Mouse (Mus musculus) heart, adult 10 weeks (tissue): ENCODE data around the gene Cela2a. TPM values are rescaled to one million over a fixed set of nuclear protein-coding genes. Genes with fewer than 3 reads are reported as not detected.

ENCODE experiments used
- polyA plus RNA-seq: library from polyadenylated mRNA; stranded (reverse); fragments of 350-450 nt; fragmentation: Illumina TruSeq; extraction: RNeasy Lipid Tissue Mini Kit (QIAGEN cat#74804); gene quantifications from one replicate; pipeline ENCODE4 v1.2.3, GENCODE M21; 2014; ENCODE audit warnings: low read depth, low replicate concordance

Cela2a gene
- polyA plus RNA-seq = not detected

DNA sequence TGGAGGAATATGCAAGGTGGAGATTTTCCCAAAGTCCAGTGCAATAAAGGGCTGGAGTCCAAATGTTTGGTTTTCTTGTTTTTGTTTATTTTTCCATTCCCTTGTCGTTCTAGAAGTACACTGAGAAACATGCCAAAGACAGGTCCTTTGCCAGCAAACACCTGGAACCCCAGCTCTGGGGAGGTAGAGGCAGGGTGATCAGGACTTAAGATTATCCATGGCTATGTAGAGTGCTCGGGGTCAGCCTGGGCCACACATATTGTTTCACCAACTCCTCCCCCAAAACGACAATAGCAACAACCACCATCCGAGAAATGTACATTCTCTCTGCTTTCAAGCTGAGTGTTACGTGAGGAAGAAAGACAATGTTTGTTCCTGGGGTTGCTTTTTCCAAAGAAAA lies at the start of gene Cela2a:
Gene Cela2a, minus strand, starts transcription at position 101 of the 400 bp plus-strand sequence.

DNA sequence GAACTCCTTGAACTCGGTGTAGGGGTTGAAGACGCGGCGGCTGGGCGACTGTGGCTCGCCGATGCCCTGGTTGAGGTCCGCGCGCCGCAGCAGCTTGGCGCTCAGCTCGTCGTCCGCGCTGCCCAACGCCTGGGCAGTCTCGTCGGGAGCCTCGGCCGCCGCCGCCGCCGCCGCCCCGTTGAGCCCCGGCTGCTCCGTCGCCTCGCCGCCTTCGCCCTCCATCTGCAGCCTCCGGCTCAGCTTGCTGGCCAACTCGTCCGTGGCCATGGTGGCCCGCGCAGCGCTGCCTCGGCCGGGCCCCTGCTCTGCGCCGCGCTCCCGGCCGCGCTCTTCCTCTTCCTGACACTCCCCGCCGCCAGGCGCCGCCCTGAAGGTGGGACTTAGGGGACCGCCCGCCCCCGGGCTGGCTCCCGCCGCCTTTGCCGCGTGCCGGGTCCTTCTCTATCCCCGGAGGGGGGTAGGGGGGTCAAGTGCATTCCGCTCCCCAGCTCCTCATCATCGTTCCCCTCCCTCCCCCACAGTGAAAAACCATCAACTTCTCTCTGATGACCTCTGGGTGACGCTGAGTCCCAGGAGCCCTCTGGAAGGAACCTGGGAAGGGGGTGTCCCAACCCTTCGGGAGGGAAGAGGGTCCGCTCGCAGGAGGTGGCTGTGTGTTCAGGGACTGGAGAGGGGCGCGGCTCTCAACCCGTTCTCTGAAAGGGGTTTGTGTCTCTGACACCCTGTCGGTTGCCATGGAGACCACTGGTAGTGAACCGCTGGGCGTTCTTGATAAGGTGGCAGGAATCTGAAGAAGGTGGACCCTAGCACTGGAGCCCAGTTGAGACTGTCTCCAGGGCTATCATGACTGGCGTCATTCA lies 48.9 kb upstream of the Cela2a start, which contains the start of gene Efhd2:
Gene Efhd2, minus strand, starts transcription at position 320 of the 860 bp plus-strand sequence.

DNA sequence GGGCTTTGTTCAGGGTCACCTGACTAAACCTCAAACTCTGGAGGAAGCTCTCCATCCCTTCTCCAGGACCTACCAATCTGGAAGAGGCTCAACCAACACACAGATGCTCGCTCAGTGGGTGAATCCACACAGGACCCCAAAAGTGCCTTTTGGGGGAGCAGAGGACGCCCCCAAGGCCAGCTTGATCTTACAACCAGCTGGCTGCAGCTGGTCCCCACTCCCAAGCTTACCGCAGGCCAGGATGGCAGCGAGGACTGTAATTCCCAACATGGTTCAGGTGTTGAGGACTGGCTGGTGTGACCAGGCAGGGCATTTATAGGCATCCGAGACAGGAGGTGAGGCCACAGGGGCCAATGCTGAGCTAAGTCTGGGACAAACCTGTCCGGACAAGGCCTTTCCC lies 20.0 kb upstream of the Cela2a start, which contains the start of gene Ctrc:
Gene Ctrc, minus strand, starts transcription at position 361 of the 400 bp plus-strand sequence.

GRCm38 (mm10) chr4:141793282-141794151 lies 32.4 kb downstream of the Cela2a start, which contains the start of gene Casp9:
Casp9 (plus strand) TSS chr4:141793612.

GRCm38 (mm10) chr4:141790524-141790990 lies 35.4 kb downstream of the Cela2a start, which contains the start of gene Dnajc16:
Dnajc16 (minus strand) TSS chr4:141790931.

Other genes starting within 250 kb of the Cela2a start
- gene Fblim1, start 220.1 kb downstream of the Cela2a start, polyA plus RNA-seq = 224 TPM
- 20.0 TPM for gene Tmem82, start 207.5 kb downstream of the Cela2a start, polyA plus RNA-seq
- gene Slc25a34, start 202.3 kb downstream of the Cela2a start, polyA plus RNA-seq = 176 TPM
- 83.3 TPM for gene Plekhm2, start 161.3 kb downstream of the Cela2a start, polyA plus RNA-seq
- gene Rsc1a1, start 140.6 kb downstream of the Cela2a start, polyA plus RNA-seq = 3.8 TPM
- 18.3 TPM for gene Ddi2, start 102.7 kb downstream of the Cela2a start, polyA plus RNA-seq
- 0.55 TPM for gene Agmat, start 79.5 kb downstream of the Cela2a start, polyA plus RNA-seq
- gene Dnajc16, start 35.2 kb downstream of the Cela2a start, polyA plus RNA-seq = 18.2 TPM
- 8.9 TPM for gene Casp9, start 32.5 kb downstream of the Cela2a start, polyA plus RNA-seq
- gene Ctrc, start 20.2 kb upstream of the Cela2a start, polyA plus RNA-seq = not detected
- gene Efhd2, start 48.8 kb upstream of the Cela2a start, polyA plus RNA-seq = 24.5 TPM
- 0.52 TPM for gene Fhad1, start 188.9 kb upstream of the Cela2a start, polyA plus RNA-seq